Mouse (Mus musculus) testis, adult 2 months (tissue): ENCODE measurements at regions not wholly inside any gene's neighbourhood (a gene's known extent, or its start where the extent isn't known, plus 50 kb on each side); places are given as distances from the start of the nearest gene placed in this dataset.

ENCODE experiments used
- H3K27ac ChIP-seq: fragments of 200-500 bp; 2 replicates; pipeline ENCODE4 v1.5.1; 2012; ENCODE audit warnings: low read depth, low read length; ENCODE audit not compliant: control insufficient read depth, insufficient read depth
- H3K27me3 ChIP-seq: fragments of 200-500 bp; 2 replicates; pipeline ENCODE4 v1.6.1; 2012; ENCODE audit warnings: mild to moderate bottlenecking, low read length, moderate library complexity; ENCODE audit not compliant: control insufficient read depth, insufficient read depth
- H3K36me3 ChIP-seq: fragments of 200-500 bp; 2 replicates; pipeline ENCODE4 v1.6.1; 2012; ENCODE audit warnings: mild to moderate bottlenecking, low read length; ENCODE audit not compliant: control insufficient read depth, insufficient read depth
- H3K4me1 ChIP-seq: fragments of 200-500 bp; 2 replicates; pipeline ENCODE4 v1.6.1; 2012; ENCODE audit warnings: low read length; ENCODE audit not compliant: control insufficient read depth, insufficient read depth
- H3K4me3 ChIP-seq: fragments of 200-500 bp; 2 replicates; pipeline ENCODE4 v1.5.1; 2012; ENCODE audit warnings: low read depth, mild to moderate bottlenecking, low read length, moderate library complexity, mixed read lengths; ENCODE audit not compliant: control insufficient read depth
- CTCF ChIP-seq: fragments of 200-500 bp; IDR thresholded peaks from 2 replicates; pipeline ENCODE4 v1.5.1; 2012; ENCODE audit warnings: low read depth, mild to moderate bottlenecking, inconsistent platforms, low read length, moderate library complexity; ENCODE audit not compliant: control insufficient read depth, insufficient read depth, insufficient replicate concordance
- POLR2A ChIP-seq: fragments of 200-500 bp; IDR thresholded peaks from 2 replicates; pipeline ENCODE4 v1.6.1; 2012; ENCODE audit warnings: low read depth, mild to moderate bottlenecking, inconsistent platforms, low read length, moderate library complexity; ENCODE audit not compliant: control insufficient read depth

- TF ChIP-seq CTCF (no peak), POLR2A (no peak)
- H3K27ac ChIP-seq, result no peak overlapping the region
- no peaks in the 10 kb centered on the region for H3K36me3 ChIP-seq
- H3K4me1 ChIP-seq, result no peaks in the 10 kb centered on the region
- H3K4me3 ChIP-seq, result no peak overlapping the region
- no peaks in the 10 kb centered on the region for H3K27me3 ChIP-seq
Observed at GRCm38 (mm10) chr16:39132459-39132858, 240.0 kb downstream of the Igsf11 start.

- Histone ChIP-seq H3K4me1 (no peaks in the 10 kb centered on the region), H3K27ac (no peak overlapping the region), H3K4me3 (no peak overlapping the region), H3K36me3 (no peaks in the 10 kb centered on the region), H3K27me3 (no peaks in the 10 kb centered on the region)
- no peak for TF ChIP-seq POLR2A
- no peak for TF ChIP-seq CTCF
Observed at GRCm38 (mm10) chr16:39135777-39136176, 243.3 kb downstream of the Igsf11 start.

- Histone ChIP-seq H3K4me1 (no peaks in the 10 kb centered on the region), H3K4me3 (no peak overlapping the region), H3K27me3 (no peaks in the 10 kb centered on the region), H3K36me3 (no peaks in the 10 kb centered on the region), H3K27ac (no peak overlapping the region)
- TF ChIP-seq CTCF (no peak), POLR2A (no peak)
Observed at GRCm38 (mm10) chr16:39147151-39147550, 254.7 kb downstream of the Igsf11 start.

GRCm38 (mm10) chr16:39151325-39152318 lies 259.2 kb downstream of the Igsf11 start:
- Histone ChIP-seq H3K36me3 (no peaks in the 10 kb centered on the region), H3K27me3 (no peaks in the 10 kb centered on the region), H3K27ac (no peak overlapping the region), H3K4me3 (no peak overlapping the region), H3K4me1 (no peaks in the 10 kb centered on the region)
- TF ChIP-seq CTCF (no peak), POLR2A (no peak)

- Histone ChIP-seq H3K36me3 (no peaks in the 10 kb centered on the region), H3K4me3 (no peak overlapping the region), H3K27ac (no peak overlapping the region), H3K27me3 (no peaks in the 10 kb centered on the region), H3K4me1 (no peaks in the 10 kb centered on the region)
- TF ChIP-seq CTCF (no peak), POLR2A (no peak)
Observed at GRCm38 (mm10) chr16:39158893-39159292, 266.4 kb downstream of the Igsf11 start.

- Histone ChIP-seq H3K27ac (no peak overlapping the region), H3K27me3 (no peaks in the 10 kb centered on the region), H3K4me1 (no peaks in the 10 kb centered on the region), H3K36me3 (no peaks in the 10 kb centered on the region), H3K4me3 (no peak overlapping the region)
- TF ChIP-seq CTCF (no peak), POLR2A (no peak)
Observed at GRCm38 (mm10) chr16:39159725-39160124, 267.3 kb downstream of the Igsf11 start.

GRCm38 (mm10) chr16:39162684-39163083 lies 270.2 kb downstream of the Igsf11 start:
- Histone ChIP-seq H3K27me3 (no peaks in the 10 kb centered on the region), H3K27ac (no peak overlapping the region), H3K36me3 (no peaks in the 10 kb centered on the region), H3K4me3 (no peak overlapping the region), H3K4me1 (no peaks in the 10 kb centered on the region)
- TF ChIP-seq CTCF, result no peak
- no peak for TF ChIP-seq POLR2A

GRCm38 (mm10) chr16:39191861-39192260 lies 299.4 kb downstream of the Igsf11 start:
- TF ChIP-seq POLR2A (no peak), CTCF (no peak)
- H3K4me3 ChIP-seq, result no peak overlapping the region
- H3K27ac ChIP-seq, result no peak overlapping the region
- no peaks in the 10 kb centered on the region for H3K4me1 ChIP-seq
- H3K27me3 ChIP-seq, result no peaks in the 10 kb centered on the region
- H3K36me3 ChIP-seq, result no peaks in the 10 kb centered on the region
